Mouse (Mus musculus) cortical plate, adult 2 months (tissue): ENCODE measurements around the gene Grik4.

Experiments used
- CTCF ChIP-seq: fragments of 200-500 bp; IDR thresholded peaks from 2 replicates; pipeline ENCODE4 v1.5.1; 2011; ENCODE audit warnings: mild to moderate bottlenecking, control low read depth, low read length; ENCODE audit not compliant: insufficient read depth; ENCODE audit errors: extremely low read depth
- POLR2A ChIP-seq: fragments of 200-500 bp; IDR thresholded peaks from 2 replicates; pipeline ENCODE4 v1.6.1; 2011; ENCODE audit warnings: mild to moderate bottlenecking, low read length, control low read depth; ENCODE audit not compliant: insufficient read depth; ENCODE audit errors: extremely low read depth

DNA sequence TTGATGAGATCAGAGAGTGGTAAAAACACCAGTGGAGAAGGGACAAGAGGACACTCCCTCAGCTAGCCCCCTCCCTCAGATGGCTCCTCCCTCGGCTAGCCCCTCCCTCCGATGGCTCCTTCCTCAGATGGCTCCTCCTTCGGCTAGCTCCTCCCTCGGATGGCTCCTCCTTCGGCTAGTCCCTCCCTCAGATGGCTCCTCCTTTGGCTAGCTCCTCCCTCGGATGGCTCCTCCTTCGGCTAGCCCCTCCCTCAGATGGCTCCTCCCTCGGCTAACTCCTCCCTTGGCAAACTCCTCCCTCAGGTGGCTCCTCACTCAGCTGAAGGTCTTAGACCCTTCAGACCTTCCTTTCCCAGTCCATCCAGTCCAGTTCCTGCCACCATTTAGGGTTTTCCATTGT lies 51.5 kb downstream of the Grik4 start:
- no peak for TF ChIP-seq POLR2A
- TF ChIP-seq CTCF, result no peak
